Comparison of ENCODE assay signal across 9 mouse cellular contexts in genomic region chrX:104856751-104857341, GRCm38 (mm10). TPM values are rescaled to one million over a fixed set of nuclear protein-coding genes. Genes with fewer than 3 reads are reported as not detected.
DNase-seq lines count a peak whose midpoint lies in the region; ATAC-seq and TF ChIP-seq lines count a peak whose summit lies in the region.
"Had no signal": no experiment of that assay in that cellular context is flagged by ENCODE, and none has a peak within 500 bp of the region (broad histone marks: within the 10 kb centered on the region; RNA-seq: fewer than 3 reads in every experiment).

Gene Magee2 (minus strand): TSS chrX:104857267.

- H3K27me3 ChIP-seq in forebrain, embryonic 12.5 days = peaks cover 65% of the 10 kb centered on the region
- H3K27me3 ChIP-seq in hindbrain, postnatal 0 days (ENCODE audit: insufficient read depth, low read length) = no peaks in the 10 kb centered on the region; the same call in 1 of the 2 replicates
- H3K27me3 ChIP-seq in limb, embryonic 11.5 days (ENCODE audit: control insufficient read depth, insufficient read depth, low read length) = peaks cover 21% of the 10 kb centered on the region
- peaks cover 61% of the 10 kb centered on the region for H3K27me3 ChIP-seq in midbrain, embryonic 13.5 days
- no peaks in the 10 kb centered on the region for H3K27me3 ChIP-seq in testis, adult 2 months (ENCODE audit: control insufficient read depth, insufficient read depth, low read length)

- peak within 1 kb of the TSS; percentile 47; the same call in 1 of the 2 replicates for H3K9ac ChIP-seq in forebrain, embryonic 12.5 days
- H3K9ac ChIP-seq in hindbrain, postnatal 0 days (replicated peaks; ENCODE audit: low read length) = peak within 1 kb of the TSS; percentile 47
- peak within 1 kb of the TSS; percentile 61 for H3K9ac ChIP-seq in limb, embryonic 11.5 days (ENCODE audit: low read length)
- peak within 1 kb of the TSS; percentile 70 for H3K9ac ChIP-seq in midbrain, embryonic 13.5 days (replicated peaks)

- ATAC-seq in forebrain, embryonic 12.5 days (ENCODE audit: low FRiP score) = peak; percentile 96
- peak; percentile 95 for ATAC-seq in hindbrain, postnatal 0 days
- peak; percentile 75 for ATAC-seq in limb, embryonic 11.5 days (ENCODE audit: insufficient number of reproducible peaks, low FRiP score, low TSS enrichment, low read depth)
- peak; percentile 97 for ATAC-seq in midbrain, embryonic 13.5 days

- peak; percentile 42 for TF ChIP-seq CTCF in hindbrain, postnatal 0 days (IDR thresholded peaks at IDR 0.05; ENCODE audit: low read depth)
- no peak for TF ChIP-seq CTCF in testis, adult 2 months (IDR thresholded peaks at IDR 0.05; ENCODE audit: control insufficient read depth, insufficient read depth, insufficient replicate concordance, low read depth, low read length)

- peak; percentile 5 for DNase-seq in gastrocnemius, postnatal 10 days
- DNase-seq in gastrocnemius, adult 8-10 months (ENCODE audit: low spot score in 2 of 2) = no peak
- peak; percentile 16 for DNase-seq in adrenal gland, postnatal 25 days
- peak; percentile 71 for DNase-seq in hindbrain, postnatal 0 days (ENCODE audit: low spot score)
- peak; percentile 59 for DNase-seq in limb, embryonic 11.5 days (ENCODE audit: low spot score)

- 0 out of 2 replicates have a peak within 1 kb of the TSS, but pooled peaks have one; percentile 13 for H3K27ac ChIP-seq in forebrain, embryonic 12.5 days
- peak within 1 kb of the TSS; percentile 67 for H3K27ac ChIP-seq in hindbrain, postnatal 0 days
- no peak within 1 kb of the TSS for H3K27ac ChIP-seq in limb, embryonic 11.5 days (replicated peaks; ENCODE audit: low read depth, low read length)
- peak within 1 kb of the TSS; percentile 77 for H3K27ac ChIP-seq in midbrain, embryonic 13.5 days
- H3K27ac ChIP-seq in testis, adult 2 months (ENCODE audit: control insufficient read depth, insufficient read depth, low read depth, low read length) = no peak within 1 kb of the TSS

- H3K36me3 ChIP-seq in forebrain, embryonic 12.5 days (replicated peaks) = no peaks in the 10 kb centered on the region
- no peaks in the 10 kb centered on the region for H3K36me3 ChIP-seq in hindbrain, postnatal 0 days (ENCODE audit: insufficient read depth, low read length)
- H3K36me3 ChIP-seq in limb, embryonic 11.5 days (ENCODE audit: control insufficient read depth, insufficient read depth, low read length) = no peaks in the 10 kb centered on the region
- H3K36me3 ChIP-seq in midbrain, embryonic 13.5 days = no peaks in the 10 kb centered on the region
- no peaks in the 10 kb centered on the region for H3K36me3 ChIP-seq in testis, adult 2 months (ENCODE audit: control insufficient read depth, insufficient read depth, low read length)

- H3K4me3 ChIP-seq in forebrain, embryonic 12.5 days (replicated peaks) = peak within 1 kb of the TSS; percentile 45
- peak within 1 kb of the TSS; percentile 43 for H3K4me3 ChIP-seq in hindbrain, postnatal 0 days (ENCODE audit: low read length)
- H3K4me3 ChIP-seq in limb, embryonic 11.5 days (ENCODE audit: low read depth, low read length) = peak within 1 kb of the TSS; percentile 36
- peak within 1 kb of the TSS; percentile 50 for H3K4me3 ChIP-seq in midbrain, embryonic 13.5 days (replicated peaks)
- peak within 1 kb of the TSS; percentile 56 for H3K4me3 ChIP-seq in testis, adult 2 months (ENCODE audit: control insufficient read depth, low read depth, low read length)

- WGBS in forebrain, embryonic 12.5 days = 21% methylated on average over 37 of the region's 37 CpGs
- 27% methylated on average over 37 of the region's 37 CpGs for WGBS in hindbrain, postnatal 0 days
- 19% methylated on average over 37 of the region's 37 CpGs for WGBS in limb, embryonic 11.5 days
- 27% methylated on average over 37 of the region's 37 CpGs for WGBS in midbrain, embryonic 13.5 days

- no peak for TF ChIP-seq POLR2A in testis, adult 2 months (IDR thresholded peaks at IDR 0.05; ENCODE audit: control insufficient read depth, low read depth, low read length)

- H3K4me2 ChIP-seq in forebrain, embryonic 12.5 days = peak within 1 kb of the TSS; percentile 55
- H3K4me2 ChIP-seq in hindbrain, postnatal 0 days (ENCODE audit: low read depth, low read length) = peak within 1 kb of the TSS; percentile 54
- H3K4me2 ChIP-seq in limb, embryonic 11.5 days (ENCODE audit: low read depth, severe bottlenecking) = peak within 1 kb of the TSS; percentile 44
- peak within 1 kb of the TSS; percentile 52 for H3K4me2 ChIP-seq in midbrain, embryonic 13.5 days (replicated peaks)

- H3K4me1 ChIP-seq in forebrain, embryonic 12.5 days = no peaks in the 10 kb centered on the region
- no peaks in the 10 kb centered on the region for H3K4me1 ChIP-seq in hindbrain, postnatal 0 days (ENCODE audit: insufficient read depth, low read length)
- H3K4me1 ChIP-seq in limb, embryonic 11.5 days (ENCODE audit: control insufficient read depth, insufficient read depth, low read length) = no peaks in the 10 kb centered on the region
- H3K4me1 ChIP-seq in midbrain, embryonic 13.5 days (replicated peaks) = no peaks in the 10 kb centered on the region
- H3K4me1 ChIP-seq in testis, adult 2 months (ENCODE audit: control insufficient read depth, insufficient read depth, low read length) = peaks cover 7% of the 10 kb centered on the region

- H3K9me3 ChIP-seq in forebrain, embryonic 12.5 days = no peaks in the 10 kb centered on the region
- H3K9me3 ChIP-seq in hindbrain, postnatal 0 days (ENCODE audit: low read length) = no peaks in the 10 kb centered on the region
- no peaks in the 10 kb centered on the region for H3K9me3 ChIP-seq in limb, embryonic 11.5 days (ENCODE audit: control insufficient read depth, low read length)
- no peaks in the 10 kb centered on the region for H3K9me3 ChIP-seq in midbrain, embryonic 13.5 days

RNA-seq across cellular contexts. Expression of gene Magee2, which starts in this region (rescaled TPM):
- under 1 TPM; 0.19 to 0.36 TPM for total RNA-seq in gastrocnemius, postnatal 10 days (2021)
- total RNA-seq in gastrocnemius, adult 8-10 months (2022) = not detected
- 0.21 TPM in 1 of 2 replicates, not detected in the other for total RNA-seq in adrenal gland, postnatal 25 days (2021)
- 7.0 and 7.4 TPM in 2 replicates for polyA plus RNA-seq in forebrain, embryonic 12.5 days (2016; fragmentation: Nextera tagmentation; extraction: Ambion mirVana)
- 21.6 and 30.3 TPM in 2 replicates for total RNA-seq in hindbrain, postnatal 0 days (2014; rRNA removed)
- 24.6 and 26.4 TPM in 2 replicates for polyA plus RNA-seq in hindbrain, postnatal 0 days (2015; fragmentation: Nextera tagmentation; extraction: Ambion mirVana)
- polyA plus RNA-seq in limb, embryonic 11.5 days (2014; fragmentation: Nextera tagmentation; extraction: Ambion mirVana) = 6.1 and 8.0 TPM in 2 replicates
- polyA plus RNA-seq in midbrain, embryonic 13.5 days (2015; fragmentation: Nextera tagmentation; extraction: Ambion mirVana) = 18.8 and 21.2 TPM in 2 replicates
- 0.04 and 0.06 TPM in 2 replicates for polyA plus RNA-seq in testis, adult 2 months (2012; rRNA removed)
- total RNA-seq: MEL had no signal

Comparison
In these comparisons a context has a peak if more than half of its experiments do, and no peak if none do; other contexts are left out.
1. RNA of gene Magee2 (total RNA-seq): 21.6 to 30.3 TPM in hindbrain, postnatal 0 days; 0.19 to 0.36 TPM in gastrocnemius, postnatal 10 days, 0.21 TPM in adrenal gland, postnatal 25 days and not detected in gastrocnemius, adult 8-10 months; every median in the first group is over 10 times any median in the second.
2. Peak in DNase-seq in gastrocnemius, postnatal 10 days; RNA of the gene not detected or under 1 TPM.
3. Peak in DNase-seq in adrenal gland, postnatal 25 days; RNA of the gene not detected or under 1 TPM.
4. DNase-seq: peak in hindbrain, postnatal 0 days (single experiment) and limb, embryonic 11.5 days (single experiment); none in gastrocnemius, adult 8-10 months (0 of 2).
5. H3K27ac ChIP-seq: peak in forebrain, embryonic 12.5 days (single experiment), hindbrain, postnatal 0 days (single experiment) and midbrain, embryonic 13.5 days (single experiment); none in limb, embryonic 11.5 days (single experiment) and testis, adult 2 months (single experiment).
6. Peak in every context shown above with its lines, with median percentiles within 50 percentile points of each other: ATAC-seq, H3K4me2 ChIP-seq, H3K4me3 ChIP-seq and H3K9ac ChIP-seq.